Mouse (Mus musculus) midbrain, embryonic 13.5 days (tissue): ENCODE measurements at regions not wholly inside any gene's neighbourhood (a gene's known extent, or its start where the extent isn't known, plus 50 kb on each side); places are given as distances from the start of the nearest gene placed in this dataset.

Experiments
- ATAC-seq: fragments of 200-750 bp; cut with Nextera tagmentation; 2 replicates; pipeline ENCODE4 v1.8.0; 2017; ENCODE audit warnings: mild to moderate bottlenecking, moderate TSS enrichment, moderate library complexity
- H3K27ac ChIP-seq: fragments of 300-500 bp; sonication (generic); 2 replicates; pipeline ENCODE4 v1.5.1; 2015; ENCODE audit warnings: inconsistent platforms, mild to moderate bottlenecking, moderate library complexity
- H3K27me3 ChIP-seq: fragments of 300-500 bp; sonication (generic); 2 replicates; pipeline ENCODE4 v1.6.1; 2015; ENCODE audit warnings: mild to moderate bottlenecking, inconsistent platforms
- H3K36me3 ChIP-seq: fragments of 300-500 bp; sonication (generic); 2 replicates; pipeline ENCODE4 v1.6.1; 2015; ENCODE audit warnings: mild to moderate bottlenecking, inconsistent platforms
- H3K4me1 ChIP-seq: fragments of 300-500 bp; sonication (generic); replicated peaks from 2 replicates; pipeline ENCODE4 v1.6.1; 2015; ENCODE audit warnings: inconsistent platforms
- H3K4me2 ChIP-seq: fragments of 300-500 bp; sonication (generic); replicated peaks from 2 replicates; pipeline ENCODE4 v1.6.1; 2015; ENCODE audit warnings: moderate library complexity, mild to moderate bottlenecking, inconsistent platforms
- H3K4me3 ChIP-seq: fragments of 300-500 bp; sonication (generic); replicated peaks from 2 replicates; pipeline ENCODE4 v1.5.1; 2015; ENCODE audit warnings: mild to moderate bottlenecking, inconsistent platforms
- H3K9ac ChIP-seq: fragments of 300-500 bp; sonication (generic); replicated peaks from 2 replicates; pipeline ENCODE4 v1.6.1; 2015; ENCODE audit warnings: mild to moderate bottlenecking, inconsistent platforms
- H3K9me3 ChIP-seq: fragments of 300-500 bp; sonication (generic); 2 replicates; pipeline ENCODE4 v1.6.1; 2016; ENCODE audit warnings: mild to moderate bottlenecking, inconsistent platforms
- WGBS: fragments of 180-500 bp; shearing (Covaris S2); methylation state at CpG from one replicate; pipeline ENCODE4 v1.1.7; 2015; 5-methylcytosine and 5-hydroxymethylcytosine counted together

- 86% methylated on average over 8 of the region's 8 CpGs for WGBS
- no peak overlapping the region for H3K9ac ChIP-seq
- peaks cover 11% of the 10 kb centered on the region for H3K4me1 ChIP-seq
- no peak overlapping the region for H3K4me2 ChIP-seq
- 0 out of 2 replicates have a peak, but pooled peaks cover 4% of the 10 kb centered on the region for H3K27me3 ChIP-seq
- H3K27ac ChIP-seq = no peak overlapping the region
- no peaks in the 10 kb centered on the region for H3K36me3 ChIP-seq
- no peaks in the 10 kb centered on the region for H3K9me3 ChIP-seq
- ATAC-seq = no peak
- no peak overlapping the region for H3K4me3 ChIP-seq
Observed at GRCm38 (mm10) chr3:146348921-146349320, 55.5 kb upstream of the Ssx2ip start.

DNA sequence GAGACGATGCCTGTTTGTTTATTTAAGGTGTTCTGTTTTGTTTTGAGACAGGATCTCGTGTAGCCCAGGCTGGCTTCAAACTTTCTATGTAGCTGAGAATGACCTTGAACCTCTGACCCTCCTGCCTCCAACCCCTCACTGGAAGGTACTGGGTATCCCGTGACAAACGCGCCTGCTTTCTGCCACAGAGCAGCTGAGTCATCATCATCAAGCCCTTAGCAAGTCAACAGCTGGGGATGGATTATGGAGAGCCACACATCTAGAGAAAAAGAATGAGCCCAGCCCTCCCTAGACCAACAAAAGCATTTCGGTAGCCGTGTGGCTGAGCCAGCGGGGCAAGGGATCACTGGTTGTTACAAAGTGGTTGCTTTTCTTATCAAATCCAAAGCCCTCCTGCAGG is 55.0 kb upstream of the Ssx2ip start:
- 78% methylated on average over 8 of the region's 8 CpGs for WGBS
- Histone ChIP-seq H3K4me2 (no peak overlapping the region), H3K4me3 (no peak overlapping the region), H3K27me3 (0 out of 2 replicates have a peak, but pooled peaks cover 4% of the 10 kb centered on the region), H3K27ac (no peak overlapping the region), H3K9me3 (no peaks in the 10 kb centered on the region), H3K36me3 (no peaks in the 10 kb centered on the region), H3K4me1 (peaks cover 11% of the 10 kb centered on the region), H3K9ac (no peak overlapping the region)
- ATAC-seq = no peak

- Histone ChIP-seq H3K27ac (no peak overlapping the region), H3K36me3 (no peaks in the 10 kb centered on the region), H3K9ac (no peak overlapping the region), H3K27me3 (0 out of 2 replicates have a peak, but pooled peaks cover 4% of the 10 kb centered on the region), H3K4me3 (no peak overlapping the region), H3K9me3 (no peaks in the 10 kb centered on the region), H3K4me1 (peaks cover 8% of the 10 kb centered on the region), H3K4me2 (no peak overlapping the region)
- ATAC-seq = no peak
- 93% methylated on average over 9 of the region's 9 CpGs for WGBS
Observed at GRCm38 (mm10) chr3:146350126-146350525, 54.3 kb upstream of the Ssx2ip start.

- no peaks in the 10 kb centered on the region for H3K36me3 ChIP-seq
- no peak overlapping the region for H3K27ac ChIP-seq
- H3K27me3 ChIP-seq = 0 out of 2 replicates have a peak, but pooled peaks cover 4% of the 10 kb centered on the region
- H3K9me3 ChIP-seq = no peaks in the 10 kb centered on the region
- no peaks in the 10 kb centered on the region for H3K4me1 ChIP-seq
- no peak overlapping the region for H3K4me3 ChIP-seq
- no peak overlapping the region for H3K9ac ChIP-seq
- WGBS = 95% methylated on average over 1 of the region's 1 CpGs
- H3K4me2 ChIP-seq = no peak overlapping the region
- no peak for ATAC-seq
Observed at GRCm38 (mm10) chr3:146351468-146351867, 53.0 kb upstream of the Ssx2ip start.

DNA sequence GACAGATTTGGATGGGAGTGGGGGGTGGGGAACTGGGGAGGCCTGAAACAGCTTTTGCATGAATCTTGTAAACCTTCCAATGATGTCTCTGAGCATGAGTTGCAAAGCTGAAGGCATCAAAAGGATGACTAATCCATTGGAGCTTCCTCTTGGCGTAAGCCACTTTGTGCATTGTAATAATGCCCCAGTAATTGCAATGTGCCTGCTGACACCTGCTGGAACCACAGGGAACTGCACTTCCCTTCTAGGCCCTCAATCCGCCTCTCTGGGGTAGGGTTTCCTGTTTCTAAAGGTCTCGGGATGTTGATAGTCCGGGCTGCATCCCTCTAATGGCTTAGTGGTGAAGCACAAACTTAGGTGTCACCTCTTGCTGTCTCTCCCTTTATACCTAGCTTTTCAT is 52.3 kb upstream of the Ssx2ip start:
- Histone ChIP-seq H3K27ac (no peak overlapping the region), H3K9ac (no peak overlapping the region), H3K9me3 (no peaks in the 10 kb centered on the region), H3K4me2 (no peak overlapping the region), H3K27me3 (0 out of 2 replicates have a peak, but pooled peaks cover 2% of the 10 kb centered on the region), H3K36me3 (no peaks in the 10 kb centered on the region), H3K4me3 (no peak overlapping the region), H3K4me1 (no peaks in the 10 kb centered on the region)
- no peak for ATAC-seq
- 84% methylated on average over 4 of the region's 4 CpGs for WGBS

GRCm38 (mm10) chr3:146353961-146354360 is 50.5 kb upstream of the Ssx2ip start:
- Histone ChIP-seq H3K27me3 (no peaks in the 10 kb centered on the region), H3K9ac (no peak overlapping the region), H3K4me3 (no peak overlapping the region), H3K4me2 (no peak overlapping the region), H3K27ac (no peak overlapping the region), H3K9me3 (no peaks in the 10 kb centered on the region), H3K4me1 (no peaks in the 10 kb centered on the region), H3K36me3 (no peaks in the 10 kb centered on the region)
- WGBS = 94% methylated on average over 4 of the region's 4 CpGs
- no peak for ATAC-seq
